Mouse (Mus musculus) forebrain, embryonic 15.5 days (tissue): ENCODE results near the gene Erich6b. TPM values are rescaled to one million over a fixed set of nuclear protein-coding genes. Genes with fewer than 3 reads are reported as not detected.

Experiments used
- ATAC-seq: fragments of 200-750 bp; cut with Nextera tagmentation; replicated peaks from 2 replicates; pipeline ENCODE4 v1.8.0; 2017; ENCODE audit warnings: mild to moderate bottlenecking, moderate TSS enrichment, moderate library complexity
- H3K27ac ChIP-seq: fragments of 300-500 bp; sonication (generic); replicated peaks from 2 replicates; pipeline ENCODE4 v1.5.1; 2015; ENCODE audit warnings: mild to moderate bottlenecking, inconsistent platforms
- H3K27me3 ChIP-seq: fragments of 300-500 bp; sonication (generic); 2 replicates; pipeline ENCODE4 v1.6.1; 2015; ENCODE audit warnings: inconsistent platforms
- H3K36me3 ChIP-seq: fragments of 300-500 bp; sonication (generic); 2 replicates; pipeline ENCODE4 v1.6.1; 2015; ENCODE audit warnings: mild to moderate bottlenecking, inconsistent platforms
- H3K4me1 ChIP-seq: fragments of 300-500 bp; sonication (generic); 2 replicates; pipeline ENCODE4 v1.6.1; 2015; ENCODE audit warnings: inconsistent platforms
- H3K4me2 ChIP-seq: fragments of 300-500 bp; sonication (generic); replicated peaks from 2 replicates; pipeline ENCODE4 v1.6.1; 2015; ENCODE audit warnings: mild to moderate bottlenecking, inconsistent platforms
- H3K4me3 ChIP-seq: fragments of 300-500 bp; sonication (generic); 2 replicates; pipeline ENCODE4 v1.5.1; 2015; ENCODE audit warnings: mild to moderate bottlenecking, inconsistent platforms
- H3K9ac ChIP-seq: fragments of 300-500 bp; sonication (generic); replicated peaks from 2 replicates; pipeline ENCODE4 v1.6.1; 2015; ENCODE audit warnings: mild to moderate bottlenecking, inconsistent platforms
- H3K9me3 ChIP-seq: fragments of 300-500 bp; sonication (generic); 2 replicates; pipeline ENCODE4 v1.6.1; 2016; ENCODE audit warnings: inconsistent platforms
- WGBS: fragments of 180-500 bp; shearing (Covaris S2); methylation state at CpG from one replicate; pipeline ENCODE4 v1.1.7; 2015; ENCODE audit warnings: mixed read lengths; 5-methylcytosine and 5-hydroxymethylcytosine counted together
- polyA plus RNA-seq: library from polyadenylated mRNA; unstranded; fragments of >200 nt; fragmentation: Nextera tagmentation; extraction: Ambion mirVana; gene quantifications from 2 replicates; pipeline ENCODE4 v1.2.1, GENCODE M21; 2015

The Erich6b gene
- polyA plus RNA-seq, 1 experiment from 2014 or later, result not detected

DNA sequence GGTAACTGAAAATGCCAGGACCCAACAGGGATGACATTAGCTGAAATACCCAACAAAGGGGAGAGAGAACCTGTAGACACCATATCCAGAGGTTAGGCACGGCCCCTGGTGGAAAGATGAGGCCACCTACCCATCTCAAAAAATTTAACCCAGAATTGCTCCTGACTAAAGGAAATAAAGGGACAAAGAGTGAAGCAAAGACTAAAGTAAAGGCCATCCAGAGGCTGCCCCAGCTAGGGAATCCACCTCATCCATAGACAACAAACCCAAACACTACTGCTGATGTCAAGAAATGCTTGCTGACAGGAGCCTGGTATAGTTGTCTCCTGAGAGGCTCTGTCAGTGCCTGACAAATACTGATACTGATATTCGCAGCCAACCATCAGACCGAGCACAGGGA is 69.7 kb downstream of the Erich6b start:
- H3K36me3 ChIP-seq, result peaks cover 56% of the 10 kb centered on the region
- H3K27me3 ChIP-seq, result no peaks in the 10 kb centered on the region
- no peak overlapping the region for H3K4me2 ChIP-seq
- ATAC-seq, result no peak
- no peaks in the 10 kb centered on the region for H3K4me1 ChIP-seq
- no peak overlapping the region for H3K4me3 ChIP-seq
- WGBS, result 98% methylated on average over 3 of the region's 3 CpGs
- no peak overlapping the region for H3K9ac ChIP-seq
- no peaks in the 10 kb centered on the region for H3K9me3 ChIP-seq
- H3K27ac ChIP-seq, result no peak overlapping the region

DNA sequence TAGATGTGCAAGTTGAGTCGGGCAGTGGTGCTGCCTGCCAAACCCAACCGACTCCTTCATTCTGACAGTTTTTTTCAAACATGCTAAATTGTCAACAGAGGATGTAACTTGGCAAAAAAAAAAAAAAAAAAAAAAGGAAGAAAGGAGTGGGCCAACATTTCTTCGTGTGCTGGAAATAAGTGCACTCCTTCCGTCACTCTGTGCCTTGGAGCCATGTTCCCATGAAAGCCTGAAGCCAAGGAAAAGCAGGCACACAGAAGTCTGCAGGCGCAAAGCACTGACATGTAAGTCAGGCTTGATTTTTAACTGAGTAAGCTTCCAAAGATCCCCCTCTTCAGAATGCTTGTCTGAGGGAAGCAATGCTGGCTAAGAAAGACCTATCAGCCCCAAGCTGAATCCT is 70.6 kb downstream of the Erich6b start:
- no peaks in the 10 kb centered on the region for H3K9me3 ChIP-seq
- no peak overlapping the region for H3K9ac ChIP-seq
- H3K4me1 ChIP-seq, result no peaks in the 10 kb centered on the region
- no peak overlapping the region for H3K4me2 ChIP-seq
- ATAC-seq, result 0 out of 2 replicates have a peak, but pooled peaks have one; percentile 63
- WGBS, result 74% methylated on average over 5 of the region's 5 CpGs
- H3K4me3 ChIP-seq, result no peak overlapping the region
- H3K27ac ChIP-seq, result 0 out of 2 replicates have a peak overlapping the region, but pooled peaks have one; percentile 12
- H3K36me3 ChIP-seq, result peaks cover 56% of the 10 kb centered on the region
- no peaks in the 10 kb centered on the region for H3K27me3 ChIP-seq

DNA sequence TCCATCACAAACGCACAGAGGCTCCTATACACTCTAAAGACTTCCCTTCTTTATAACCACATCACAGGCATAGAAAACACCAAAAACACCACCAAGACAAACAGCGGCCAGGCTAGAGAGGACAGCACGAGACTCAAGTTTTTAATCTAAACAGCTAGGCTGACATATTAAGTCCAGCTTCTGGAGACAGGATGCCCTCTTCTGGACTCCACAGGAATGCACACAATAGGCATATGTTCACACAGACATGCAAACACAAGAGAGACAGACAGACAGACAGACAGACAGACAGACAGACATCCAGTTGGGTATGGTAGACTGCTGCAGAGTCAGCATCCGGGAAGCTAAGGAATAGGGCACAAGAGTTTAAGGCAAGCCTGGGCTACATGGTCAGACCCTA is 71.6 kb downstream of the Erich6b start:
- Histone ChIP-seq H3K4me3 (no peak overlapping the region), H3K27ac (no peak overlapping the region), H3K27me3 (no peaks in the 10 kb centered on the region), H3K36me3 (peaks cover 60% of the 10 kb centered on the region), H3K4me2 (no peak overlapping the region), H3K9ac (no peak overlapping the region), H3K4me1 (no peaks in the 10 kb centered on the region), H3K9me3 (no peaks in the 10 kb centered on the region)
- 69% methylated on average over 4 of the region's 4 CpGs for WGBS
- ATAC-seq, result 0 out of 2 replicates have a peak, but pooled peaks have one; percentile 29

GRCm38 (mm10) chr14:75716410-75716809 is 74.4 kb downstream of the Erich6b start:
- H3K4me1 ChIP-seq, result no peaks in the 10 kb centered on the region
- H3K4me3 ChIP-seq, result no peak overlapping the region
- peaks cover 69% of the 10 kb centered on the region for H3K36me3 ChIP-seq
- 87% methylated on average over 4 of the region's 4 CpGs for WGBS
- H3K27ac ChIP-seq, result no peak overlapping the region
- H3K27me3 ChIP-seq, result no peaks in the 10 kb centered on the region
- ATAC-seq, result no peak
- no peaks in the 10 kb centered on the region for H3K9me3 ChIP-seq
- H3K4me2 ChIP-seq, result no peak overlapping the region
- H3K9ac ChIP-seq, result no peak overlapping the region

Other genes with a start within 250 kb of the Erich6b start
- gene Siah3, start 186.3 kb upstream of the Erich6b start, polyA plus RNA-seq, result 3.8 and 5.2 TPM in 2 replicates
- gene Spert, start 49.1 kb upstream of the Erich6b start, polyA plus RNA-seq, result not detected in 2 replicates
- 23.4 and 24.1 TPM in 2 replicates for gene Cog3, start 112.3 kb downstream of the Erich6b start, polyA plus RNA-seq
- gene Slc25a30, start 144.8 kb downstream of the Erich6b start, polyA plus RNA-seq, result 9.7 and 9.9 TPM in 2 replicates
- 868 and 874 TPM in 2 replicates for gene Tpt1, start 202.8 kb downstream of the Erich6b start, polyA plus RNA-seq